Mouse (Mus musculus) adrenal gland, postnatal 14 days (tissue): ENCODE data around the gene Asic3. TPM values are rescaled to one million over a fixed set of nuclear protein-coding genes. Genes with fewer than 3 reads are reported as not detected.
A peak's percentile ranks its signal among the peaks of the same experiment; 100 is the strongest.

Experiments used
- DNase-seq: peaks from one replicate; pipeline ENCODE4 v3.0.0; 2021; ENCODE audit warnings: mixed read lengths
- total RNA-seq: library from RNA; stranded (reverse); gene quantifications from 2 replicates; pipeline ENCODE4 v1.2.3, GENCODE M21; 2021

Gene Asic3
- total RNA-seq, 1 experiment from 2014 or later = not detected

GRCm38 (mm10) chr5:24452030-24452690, 39.0 kb downstream of the Asic3 start, which contains the start of gene Agap3:
TSS of gene Agap3 (plus strand) at chr5:24452177.
- peak; percentile 64 for DNase-seq

- peak; percentile 58 for DNase-seq
Measured at GRCm38 (mm10) chr5:24452691-24453233, 39.6 kb downstream of the Asic3 start.

GRCm38 (mm10) chr5:24453283-24453984, 40.2 kb downstream of the Asic3 start:
- DNase-seq = no peak

GRCm38 (mm10) chr5:24453985-24454303, 40.8 kb downstream of the Asic3 start:
- no peak for DNase-seq

- peak; percentile 64 for DNase-seq
Measured at GRCm38 (mm10) chr5:24455076-24455475, 41.9 kb downstream of the Asic3 start.

GRCm38 (mm10) chr5:24455613-24456012, 42.4 kb downstream of the Asic3 start:
- DNase-seq = no peak

GRCm38 (mm10) chr5:24466762-24467161, 53.6 kb downstream of the Asic3 start:
- DNase-seq = no peak

Other genes starting within 250 kb of the Asic3 start
- 7.7 and 7.9 TPM in 2 replicates for gene Nupl2, start 248.4 kb upstream of the Asic3 start, total RNA-seq
- 10.7 and 11.1 TPM in 2 replicates for gene Kcnh2, start 61.8 kb upstream of the Asic3 start, total RNA-seq
- 16.8 and 18.3 TPM in 2 replicates for gene Nos3, start 48.6 kb upstream of the Asic3 start, total RNA-seq
- gene Atg9b, start 21.2 kb upstream of the Asic3 start, total RNA-seq = 0.41 and 0.60 TPM in 2 replicates
- 80.9 and 92.2 TPM in 2 replicates for gene Abcb8, start 19.7 kb upstream of the Asic3 start, total RNA-seq
- 38.5 and 38.7 TPM in 2 replicates for gene Cdk5, start 10.1 kb downstream of the Asic3 start, total RNA-seq
- gene Slc4a2, start 10.4 kb downstream of the Asic3 start, total RNA-seq = 57.6 and 60.5 TPM in 2 replicates
- gene Fastk, start 31.9 kb downstream of the Asic3 start, total RNA-seq = 113 and 122 TPM in 2 replicates
- 8.6 and 10.6 TPM in 2 replicates for gene Tmub1, start 34.5 kb downstream of the Asic3 start, total RNA-seq
- gene Agap3, start 38.8 kb downstream of the Asic3 start, total RNA-seq = 64.0 and 72.0 TPM in 2 replicates
- not detected in 2 replicates for gene Gbx1, start 113.8 kb downstream of the Asic3 start, total RNA-seq
- 0.15 and 0.19 TPM in 2 replicates for gene Asb10, start 127.6 kb downstream of the Asic3 start, total RNA-seq
- gene 4931409K22Rik, start 143.4 kb downstream of the Asic3 start, total RNA-seq = not detected in 2 replicates
- gene Abcf2, start 164.1 kb downstream of the Asic3 start, total RNA-seq = 59.3 and 67.0 TPM in 2 replicates
- 32.3 and 44.0 TPM in 2 replicates for gene Chpf2, start 173.3 kb downstream of the Asic3 start, total RNA-seq
- 15.5 and 24.3 TPM in 2 replicates for gene Smarcd3, start 211.0 kb downstream of the Asic3 start, total RNA-seq